Mouse (Mus musculus) liver, embryonic 16.5 days (tissue): ENCODE measurements around the gene Cbfa2t3. TPM values are rescaled to one million over a fixed set of nuclear protein-coding genes. Genes with fewer than 3 reads are reported as not detected.

Experiments
- ATAC-seq: fragments of 200-750 bp; cut with Nextera tagmentation; 2 replicates; pipeline ENCODE4 v1.8.0; 2017; ENCODE audit warnings: low read depth, mild to moderate bottlenecking, moderate number of reproducible peaks, moderate library complexity
- H3K27ac ChIP-seq: fragments of 300-500 bp; sonication (generic); 2 replicates; pipeline ENCODE4 v1.5.1; 2014; ENCODE audit warnings: mild to moderate bottlenecking, low read length
- H3K27me3 ChIP-seq: fragments of 300-500 bp; sonication (generic); 2 replicates; pipeline ENCODE4 v1.6.1; 2014; ENCODE audit warnings: low read depth, low read length, mixed read lengths; ENCODE audit not compliant: control insufficient read depth, insufficient read depth
- H3K36me3 ChIP-seq: fragments of 300-500 bp; sonication (generic); 2 replicates; pipeline ENCODE4 v1.6.1; 2014; ENCODE audit warnings: mild to moderate bottlenecking; ENCODE audit not compliant: control insufficient read depth, insufficient read depth
- H3K4me1 ChIP-seq: fragments of 300-500 bp; sonication (generic); 2 replicates; pipeline ENCODE4 v1.6.1; 2014; ENCODE audit warnings: low read depth, low read length, mixed read lengths; ENCODE audit not compliant: control insufficient read depth
- H3K4me2 ChIP-seq: fragments of 300-500 bp; sonication (generic); 2 replicates; pipeline ENCODE4 v1.6.1; 2014; ENCODE audit warnings: low read depth, low read length, mixed read lengths
- H3K4me3 ChIP-seq: fragments of 300-500 bp; sonication (generic); 2 replicates; pipeline ENCODE4 v1.5.1; 2014; ENCODE audit warnings: low read depth, mild to moderate bottlenecking, low read length
- H3K9ac ChIP-seq: fragments of 300-500 bp; sonication (generic); 2 replicates; pipeline ENCODE4 v1.6.1; 2014; ENCODE audit warnings: low read depth, low read length
- H3K9me3 ChIP-seq: fragments of 300-500 bp; sonication (generic); replicated peaks from 2 replicates; pipeline ENCODE4 v1.6.1; 2016; ENCODE audit warnings: low read length; ENCODE audit not compliant: control insufficient read depth
- WGBS: fragments of 180-500 bp; shearing (Covaris S2); extraction: QIAGEN DNeasy Blood & Tissue Kit; methylation state at CpG from one replicate; pipeline ENCODE4 v1.1.7; 2014; ENCODE audit not compliant: insufficient replicate concordance; 5-methylcytosine and 5-hydroxymethylcytosine counted together
- polyA plus RNA-seq: library from polyadenylated mRNA; unstranded; fragments of >200 nt; fragmentation: Nextera tagmentation; extraction: Ambion mirVana; gene quantifications from 2 replicates; pipeline ENCODE4 v1.2.1, GENCODE M21; 2015

The Cbfa2t3 gene
- polyA plus RNA-seq, 1 experiment from 2014 or later = 3.3 TPM

DNA sequence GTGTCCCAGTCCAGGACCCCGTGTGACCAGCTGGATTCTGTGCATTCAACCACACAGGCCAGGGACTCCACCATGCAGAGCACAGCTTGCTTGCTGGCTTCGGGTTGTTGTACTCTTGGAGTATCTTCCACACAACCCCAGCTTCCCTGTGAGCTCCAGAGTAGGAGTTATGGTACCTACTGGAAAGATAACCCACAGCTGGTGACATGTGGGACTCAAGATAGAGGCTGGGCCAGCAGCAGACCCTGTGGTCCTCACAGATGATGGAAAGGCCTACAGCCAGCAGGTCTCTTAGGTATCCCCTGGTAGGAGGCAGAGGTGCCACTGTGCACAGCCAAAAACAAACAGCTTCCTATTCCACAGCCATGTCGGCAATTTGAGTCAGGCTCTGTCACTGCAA lies 12.6 kb upstream of the Cbfa2t3 start:
- no peaks in the 10 kb centered on the region for H3K36me3 ChIP-seq
- peak overlapping the region; percentile 24; the same call in 1 of the 2 replicates for H3K4me2 ChIP-seq
- ATAC-seq = peak; percentile 45
- no peaks in the 10 kb centered on the region for H3K9me3 ChIP-seq
- 0 out of 2 replicates have a peak overlapping the region, but pooled peaks have one; percentile 33 for H3K9ac ChIP-seq
- peaks cover 32% of the 10 kb centered on the region for H3K27me3 ChIP-seq
- peaks cover 25% of the 10 kb centered on the region for H3K4me1 ChIP-seq
- 21% methylated on average over 3 of the region's 3 CpGs for WGBS
- H3K27ac ChIP-seq = 0 out of 2 replicates have a peak overlapping the region, but pooled peaks have one; percentile 4
- no peak overlapping the region for H3K4me3 ChIP-seq

DNA sequence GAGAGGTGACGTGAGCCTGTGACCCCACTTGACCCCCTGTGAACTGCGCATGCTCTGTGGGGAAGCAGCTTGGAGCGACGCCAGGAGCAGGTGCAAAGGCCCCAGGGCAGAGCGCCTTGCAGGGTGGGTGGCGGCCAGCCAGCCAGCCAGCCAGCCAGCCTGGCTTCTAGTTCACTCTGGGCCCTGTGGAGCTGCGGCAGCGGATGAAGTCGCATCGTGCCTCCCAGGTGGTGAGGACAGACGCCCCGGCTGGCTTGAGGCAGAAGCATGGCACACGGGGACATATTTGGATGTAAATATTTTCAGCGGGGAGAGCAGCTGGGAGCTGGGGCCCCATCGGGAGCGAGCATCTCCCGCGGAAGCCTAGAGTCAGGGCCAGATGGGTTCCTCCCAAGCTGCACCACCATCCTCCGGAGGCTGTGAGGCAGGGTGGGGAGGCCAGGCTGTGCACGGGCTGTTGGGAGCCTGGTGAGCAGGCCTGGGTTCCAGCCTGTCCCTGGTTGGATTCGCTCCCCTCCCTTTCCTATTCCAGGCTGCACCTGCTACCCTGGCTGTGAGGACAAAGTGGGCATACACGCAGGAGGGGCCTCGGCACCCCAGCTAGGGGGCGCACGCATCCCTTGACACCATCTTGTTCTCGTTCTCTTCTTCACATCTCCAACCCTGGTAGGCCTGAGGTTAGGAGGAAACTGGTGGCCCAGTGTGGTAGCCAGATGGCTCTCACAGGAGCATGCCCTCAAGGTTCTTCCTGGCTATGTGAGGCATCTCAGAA lies 10.6 kb upstream of the Cbfa2t3 start:
- no peak overlapping the region for H3K4me3 ChIP-seq
- H3K4me2 ChIP-seq = no peak overlapping the region
- no peaks in the 10 kb centered on the region for H3K9me3 ChIP-seq
- H3K27me3 ChIP-seq = peaks cover 27% of the 10 kb centered on the region
- no peak overlapping the region for H3K27ac ChIP-seq
- peaks cover 30% of the 10 kb centered on the region for H3K4me1 ChIP-seq
- H3K36me3 ChIP-seq = no peaks in the 10 kb centered on the region
- ATAC-seq = no peak
- 49% methylated on average over 26 of the region's 26 CpGs for WGBS
- no peak overlapping the region for H3K9ac ChIP-seq

DNA sequence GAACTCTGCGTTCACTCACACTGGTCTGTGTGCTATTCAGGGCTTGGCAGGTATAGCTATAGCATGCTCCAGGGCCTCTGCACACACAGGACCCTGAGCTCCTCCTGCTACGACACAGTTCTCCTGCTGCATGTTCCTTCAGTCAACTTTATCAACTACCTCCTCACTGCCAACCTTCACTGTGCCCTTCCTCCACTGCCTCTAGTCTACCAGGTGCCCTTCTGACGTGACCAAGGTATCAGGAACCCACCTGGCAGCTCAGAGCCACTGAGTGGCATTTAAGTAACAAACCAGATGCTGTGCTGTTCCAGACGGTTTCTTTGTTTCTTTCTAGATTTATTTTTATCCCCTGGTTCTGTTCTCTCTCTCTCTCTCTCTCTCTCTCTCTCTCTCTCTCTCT lies 8.3 kb upstream of the Cbfa2t3 start:
- WGBS = 44% methylated on average over 4 of the region's 4 CpGs
- Histone ChIP-seq H3K27me3 (peaks cover 21% of the 10 kb centered on the region), H3K36me3 (no peaks in the 10 kb centered on the region), H3K4me2 (no peak overlapping the region), H3K4me1 (peaks cover 28% of the 10 kb centered on the region), H3K4me3 (no peak overlapping the region), H3K9ac (no peak overlapping the region), H3K9me3 (no peaks in the 10 kb centered on the region), H3K27ac (no peak overlapping the region)
- ATAC-seq = no peak

DNA sequence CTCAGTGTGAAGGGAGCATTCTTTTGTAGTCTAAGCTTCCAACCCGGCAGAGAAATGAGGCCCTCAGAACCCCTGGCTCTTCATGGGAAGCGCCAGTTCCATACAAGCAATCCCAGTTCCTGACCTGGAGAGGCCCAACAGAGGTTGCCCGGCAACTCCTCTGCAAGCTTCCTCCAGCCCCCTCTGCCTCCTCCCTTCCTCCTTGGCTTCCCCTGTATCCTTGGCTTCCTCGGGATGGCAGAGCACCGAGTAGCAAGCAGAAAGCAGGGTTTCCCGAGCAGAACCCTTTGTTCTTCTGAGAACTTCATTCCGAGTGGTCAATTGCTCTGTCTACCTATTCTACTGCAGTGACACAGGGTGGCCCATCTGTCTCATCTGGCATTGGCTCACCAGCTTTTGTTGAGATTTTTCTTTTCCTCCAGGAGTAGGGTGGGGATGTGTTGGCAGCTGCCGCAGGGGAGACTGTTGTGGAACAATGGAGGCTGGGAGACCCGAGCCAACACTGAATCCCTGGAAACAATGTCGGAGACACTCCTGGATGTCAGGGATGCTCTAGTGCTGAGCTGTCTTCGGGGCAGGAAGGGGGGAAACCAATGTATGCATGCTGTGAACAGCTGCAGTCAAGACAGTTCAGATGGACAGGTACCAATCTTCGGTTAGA lies 7.1 kb upstream of the Cbfa2t3 start:
- no peaks in the 10 kb centered on the region for H3K36me3 ChIP-seq
- 61% methylated on average over 12 of the region's 12 CpGs for WGBS
- ATAC-seq = no peak
- no peaks in the 10 kb centered on the region for H3K9me3 ChIP-seq
- H3K4me1 ChIP-seq = peaks cover 28% of the 10 kb centered on the region
- H3K27ac ChIP-seq = no peak overlapping the region
- peaks cover 19% of the 10 kb centered on the region for H3K27me3 ChIP-seq
- H3K9ac ChIP-seq = no peak overlapping the region
- H3K4me3 ChIP-seq = no peak overlapping the region
- H3K4me2 ChIP-seq = no peak overlapping the region

DNA sequence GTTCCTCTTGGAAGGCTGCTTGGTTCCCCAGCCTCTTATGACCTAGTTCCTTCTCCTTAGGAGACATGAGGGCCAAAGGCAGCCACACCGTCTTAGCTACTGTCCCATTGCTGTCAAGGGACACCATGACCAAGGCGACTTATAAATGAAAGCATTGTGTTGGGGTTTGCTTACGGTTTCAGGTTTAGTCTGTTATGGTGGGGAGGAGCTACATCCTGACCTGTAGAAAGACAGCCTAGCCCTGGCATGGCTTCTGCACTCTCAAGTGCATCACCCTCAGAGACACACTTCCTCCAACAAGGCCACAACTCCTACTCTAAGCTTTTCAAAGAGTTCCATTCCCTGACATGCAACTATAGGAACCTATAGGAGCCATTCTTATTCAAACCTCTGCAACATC lies 5.7 kb upstream of the Cbfa2t3 start:
- peaks cover 14% of the 10 kb centered on the region for H3K27me3 ChIP-seq
- no peak overlapping the region for H3K9ac ChIP-seq
- H3K27ac ChIP-seq = no peak overlapping the region
- ATAC-seq = no peak
- H3K4me1 ChIP-seq = peaks cover 39% of the 10 kb centered on the region
- H3K9me3 ChIP-seq = no peaks in the 10 kb centered on the region
- WGBS = 77% methylated on average over 3 of the region's 3 CpGs
- H3K4me2 ChIP-seq = no peak overlapping the region
- no peak overlapping the region for H3K4me3 ChIP-seq
- H3K36me3 ChIP-seq = no peaks in the 10 kb centered on the region

DNA sequence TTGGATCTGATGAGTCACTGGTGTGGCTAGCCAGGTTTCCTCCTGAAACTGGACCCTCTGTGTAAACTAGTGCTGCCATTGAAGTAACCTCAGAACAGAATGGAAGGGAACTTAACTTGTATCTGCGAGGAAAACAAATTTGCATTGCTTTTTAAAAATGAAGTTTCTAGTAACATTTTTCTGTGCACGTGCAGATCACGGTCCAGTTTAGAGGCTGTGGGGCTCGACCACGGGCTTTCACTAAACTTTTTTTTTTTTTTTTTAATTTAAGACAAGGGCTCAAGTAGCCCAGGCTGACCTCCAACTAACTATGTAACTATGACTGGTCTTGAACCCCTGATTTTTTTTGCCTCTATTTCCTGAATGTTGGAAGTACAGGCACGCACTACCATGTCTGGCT lies 4.0 kb upstream of the Cbfa2t3 start:
- 59% methylated on average over 6 of the region's 6 CpGs for WGBS
- Histone ChIP-seq H3K9ac (no peak overlapping the region), H3K27me3 (peaks cover 9% of the 10 kb centered on the region), H3K4me3 (no peak overlapping the region), H3K36me3 (no peaks in the 10 kb centered on the region), H3K4me1 (peaks cover 56% of the 10 kb centered on the region), H3K4me2 (no peak overlapping the region), H3K27ac (no peak overlapping the region), H3K9me3 (no peaks in the 10 kb centered on the region)
- ATAC-seq = no peak

DNA sequence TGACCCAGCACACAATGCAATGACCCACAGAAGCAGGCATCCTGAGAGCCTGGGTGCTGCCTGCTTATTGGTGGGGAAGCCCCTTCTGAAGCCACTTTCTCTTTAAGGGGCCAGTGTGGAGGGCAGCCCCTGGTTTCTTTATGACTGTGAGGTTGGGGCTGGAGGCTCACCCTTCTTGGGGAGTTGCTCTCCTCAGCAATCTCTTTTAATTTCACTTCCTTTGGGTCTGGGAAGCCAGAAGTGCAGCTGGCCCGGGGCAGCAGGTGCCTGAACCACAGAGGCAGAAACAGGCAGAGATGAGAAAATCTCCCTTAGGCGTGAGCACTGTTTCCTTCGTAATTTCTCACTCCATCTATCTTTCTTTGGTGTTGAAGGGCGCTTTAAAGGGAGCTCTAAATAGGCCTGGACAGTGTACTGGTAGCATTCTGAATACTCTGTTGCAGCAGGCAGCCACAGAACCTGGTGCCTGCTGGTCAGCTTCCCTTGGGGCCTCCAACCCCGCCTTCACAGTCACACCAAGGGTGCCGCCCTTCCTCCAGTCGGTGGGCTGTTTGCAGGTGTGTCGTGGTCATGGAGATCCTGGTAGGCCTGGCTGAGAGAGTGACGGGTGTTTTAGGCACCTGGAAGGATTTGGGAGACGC lies 3.5 kb upstream of the Cbfa2t3 start:
- peaks cover 61% of the 10 kb centered on the region for H3K4me1 ChIP-seq
- no peaks in the 10 kb centered on the region for H3K9me3 ChIP-seq
- 20% methylated on average over 10 of the region's 10 CpGs for WGBS
- H3K9ac ChIP-seq = no peak overlapping the region
- H3K4me2 ChIP-seq = no peak overlapping the region
- peaks cover 9% of the 10 kb centered on the region for H3K27me3 ChIP-seq
- no peak overlapping the region for H3K27ac ChIP-seq
- ATAC-seq = no peak
- no peak overlapping the region for H3K4me3 ChIP-seq
- no peaks in the 10 kb centered on the region for H3K36me3 ChIP-seq

DNA sequence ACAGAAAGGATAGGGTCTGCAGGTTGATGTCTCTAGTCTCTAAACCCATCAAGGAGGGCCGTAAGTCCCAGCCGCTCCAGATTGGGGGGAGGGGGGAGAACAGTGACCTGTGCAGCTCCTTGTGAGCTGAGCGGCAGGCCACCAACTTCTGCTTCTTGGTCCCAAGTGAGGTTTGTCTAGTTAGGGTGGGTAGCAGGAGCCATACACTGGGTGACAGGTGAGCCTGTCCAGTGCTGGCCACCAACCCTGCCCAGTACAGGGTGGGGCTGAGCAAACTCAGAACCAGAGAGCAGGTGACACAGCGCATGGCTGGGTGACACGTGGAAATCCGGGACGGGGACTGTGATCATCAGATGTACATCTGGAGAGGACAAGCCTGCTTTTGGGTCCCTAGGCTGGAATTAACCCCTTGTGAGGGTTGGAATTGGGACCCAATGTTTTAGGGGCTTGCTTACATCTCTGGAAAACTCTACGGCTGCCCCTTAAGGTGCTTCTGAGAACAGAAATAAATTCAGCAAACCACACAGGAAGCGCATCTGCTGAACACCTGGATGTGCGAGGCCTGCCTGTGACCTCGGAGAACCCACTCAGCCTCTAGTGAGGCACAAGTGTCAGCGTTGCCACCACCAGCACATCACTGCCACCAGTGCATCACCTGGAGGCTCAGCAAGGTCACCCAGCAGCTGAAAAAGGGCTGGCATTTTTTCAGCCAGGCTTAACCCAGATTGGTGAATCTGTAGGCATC lies 2.7 kb upstream of the Cbfa2t3 start:
- H3K9ac ChIP-seq = no peak overlapping the region
- H3K36me3 ChIP-seq = no peaks in the 10 kb centered on the region
- 29% methylated on average over 12 of the region's 12 CpGs for WGBS
- no peak overlapping the region for H3K27ac ChIP-seq
- H3K4me1 ChIP-seq = peaks cover 69% of the 10 kb centered on the region
- H3K27me3 ChIP-seq = peaks cover 5% of the 10 kb centered on the region
- no peak for ATAC-seq
- H3K9me3 ChIP-seq = no peaks in the 10 kb centered on the region
- H3K4me3 ChIP-seq = no peak overlapping the region
- H3K4me2 ChIP-seq = 0 out of 2 replicates have a peak overlapping the region, but pooled peaks have one; percentile 38
